Mouse (Mus musculus) gastrocnemius, postnatal 25 days (tissue): ENCODE measurements around the gene Rsph9. TPM values are rescaled to one million over a fixed set of nuclear protein-coding genes. Genes with fewer than 3 reads are reported as not detected.

Experiments
- total RNA-seq, 2 experiments: library from RNA; stranded (reverse); gene quantifications; 1 replicate in 1 of 2; 2 replicates in 1 of 2; pipeline ENCODE4 v1.2.3; 2021

Rsph9 gene
- total RNA-seq, 2 experiments from 2014 or later, result 0.29 to 0.38 TPM

Other genes with a start within 250 kb of the Rsph9 start
- 100 to 1,000 TPM; 135 to 170 TPM for gene Vegfa, start 111.8 kb downstream of the Rsph9 start, total RNA-seq
- 10 to 100 TPM; 74.1 to 79.3 TPM for gene Mrps18a, start 33.2 kb downstream of the Rsph9 start, total RNA-seq
- gene Mad2l1bp, start 9.3 kb upstream of the Rsph9 start, total RNA-seq, result 10 to 100 TPM; 16.5 to 18.3 TPM
- 10 to 100 TPM; 46.5 to 50.8 TPM for gene Gtpbp2, start 16.8 kb upstream of the Rsph9 start, total RNA-seq
- 10 to 100 TPM; 10.6 to 10.9 TPM for gene Polh, start 58.4 kb upstream of the Rsph9 start, total RNA-seq
- 1 to 10 TPM; 9.0 to 9.4 TPM for gene Xpo5, start 58.6 kb upstream of the Rsph9 start, total RNA-seq
- gene Polr1c, start 103.8 kb upstream of the Rsph9 start, total RNA-seq, result 10 to 100 TPM; 16.4 to 16.5 TPM
- gene Yipf3, start 103.9 kb upstream of the Rsph9 start, total RNA-seq, result 10 to 100 TPM; 49.4 to 54.7 TPM
- under 1 TPM; 0.33 to 0.35 TPM for gene Lrrc73, start 109.3 kb upstream of the Rsph9 start, total RNA-seq
- gene Tjap1, start 138.8 kb upstream of the Rsph9 start, total RNA-seq, result 10 to 100 TPM; 31.7 to 39.1 TPM
- under 1 TPM in 1 of 2 experiments, not detected in 1; 0.21 TPM for gene Dlk2, start 153.2 kb upstream of the Rsph9 start, total RNA-seq
- 1 to 10 TPM; 2.7 to 2.8 TPM for gene Abcc10, start 184.1 kb upstream of the Rsph9 start, total RNA-seq
- 10 to 100 TPM; 11.4 to 12.6 TPM for gene Zfp318, start 239.5 kb upstream of the Rsph9 start, total RNA-seq